Mouse (Mus musculus) intestine, embryonic 16.5 days (tissue): Measurements from ENCODE around the gene Mxra7. TPM values are rescaled to one million over a fixed set of nuclear protein-coding genes. Genes with fewer than 3 reads are reported as not detected.

Experiments
- ATAC-seq: fragments of 200-750 bp; cut with Nextera tagmentation; 2 replicates; pipeline ENCODE4 v1.8.0; 2017; ENCODE audit warnings: moderate TSS enrichment, moderate library complexity
- H3K27ac ChIP-seq: fragments of 300-500 bp; sonication (generic); 2 replicates; pipeline ENCODE4 v1.5.1; 2014; ENCODE audit warnings: mild to moderate bottlenecking, low read length
- H3K27me3 ChIP-seq: fragments of 300-500 bp; sonication (generic); replicated peaks from 2 replicates; pipeline ENCODE4 v1.6.1; 2014; ENCODE audit warnings: low read length, control low read depth, mixed read lengths; ENCODE audit not compliant: control insufficient read depth, insufficient read depth
- H3K36me3 ChIP-seq: fragments of 300-500 bp; sonication (generic); 2 replicates; pipeline ENCODE4 v1.6.1; 2014; ENCODE audit warnings: low read length, control low read depth; ENCODE audit not compliant: control insufficient read depth, insufficient read depth
- H3K4me1 ChIP-seq: fragments of 300-500 bp; sonication (generic); 2 replicates; pipeline ENCODE4 v1.6.1; 2014; ENCODE audit warnings: low read length, control low read depth, mixed read lengths; ENCODE audit not compliant: control insufficient read depth, insufficient read depth
- H3K4me2 ChIP-seq: fragments of 300-500 bp; sonication (generic); 2 replicates; pipeline ENCODE4 v1.6.1; 2014; ENCODE audit warnings: low read depth, low read length, control low read depth
- H3K4me3 ChIP-seq: fragments of 300-500 bp; sonication (generic); 2 replicates; pipeline ENCODE4 v1.5.1; 2014; ENCODE audit warnings: mild to moderate bottlenecking, low read length
- H3K9ac ChIP-seq: fragments of 300-500 bp; sonication (generic); 2 replicates; pipeline ENCODE4 v1.6.1; 2014; ENCODE audit warnings: low read depth, low read length
- H3K9me3 ChIP-seq: fragments of 300-500 bp; sonication (generic); 2 replicates; pipeline ENCODE4 v1.6.1; 2016; ENCODE audit warnings: low read length, control low read depth; ENCODE audit not compliant: control insufficient read depth
- WGBS: fragments of 180-500 bp; shearing (Covaris S2); extraction: QIAGEN DNeasy Blood & Tissue Kit; methylation state at CpG from one replicate; pipeline ENCODE4 v1.1.7; 2014; 5-methylcytosine and 5-hydroxymethylcytosine counted together
- polyA plus RNA-seq: library from polyadenylated mRNA; unstranded; fragments of >200 nt; fragmentation: Nextera tagmentation; extraction: Ambion mirVana; gene quantifications from 2 replicates; pipeline ENCODE4 v1.2.1, GENCODE M21; 2015

Gene Mxra7
- polyA plus RNA-seq, 1 experiment from 2014 or later = 20.6 TPM

DNA sequence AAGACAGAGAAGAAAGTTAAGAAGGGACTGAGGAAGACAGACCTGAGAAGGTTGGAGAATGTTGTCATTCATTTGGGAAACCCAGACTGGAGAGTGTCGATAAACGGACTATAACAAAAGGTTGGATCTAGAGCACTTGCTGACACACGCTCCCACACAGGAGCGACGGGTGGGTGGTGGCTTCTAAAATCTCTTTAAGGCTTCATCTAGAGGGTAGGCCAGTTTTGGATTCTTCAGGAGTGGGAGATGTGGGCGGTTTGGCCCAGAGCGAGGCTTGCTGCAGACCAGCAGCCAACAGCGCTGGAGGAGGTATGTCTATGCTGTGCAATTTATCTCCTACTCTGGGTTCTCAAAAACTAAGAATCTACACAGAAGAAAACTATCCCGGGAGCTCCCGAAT, 5.2 kb downstream of the Mxra7 start:
- no peaks in the 10 kb centered on the region for H3K27me3 ChIP-seq
- H3K36me3 ChIP-seq = no peaks in the 10 kb centered on the region
- H3K4me2 ChIP-seq = no peak overlapping the region
- peaks cover 61% of the 10 kb centered on the region for H3K4me1 ChIP-seq
- no peak overlapping the region for H3K27ac ChIP-seq
- H3K9me3 ChIP-seq = no peaks in the 10 kb centered on the region
- ATAC-seq = no peak
- no peak overlapping the region for H3K9ac ChIP-seq
- H3K4me3 ChIP-seq = no peak overlapping the region
- 81% methylated on average over 10 of the region's 10 CpGs for WGBS

DNA sequence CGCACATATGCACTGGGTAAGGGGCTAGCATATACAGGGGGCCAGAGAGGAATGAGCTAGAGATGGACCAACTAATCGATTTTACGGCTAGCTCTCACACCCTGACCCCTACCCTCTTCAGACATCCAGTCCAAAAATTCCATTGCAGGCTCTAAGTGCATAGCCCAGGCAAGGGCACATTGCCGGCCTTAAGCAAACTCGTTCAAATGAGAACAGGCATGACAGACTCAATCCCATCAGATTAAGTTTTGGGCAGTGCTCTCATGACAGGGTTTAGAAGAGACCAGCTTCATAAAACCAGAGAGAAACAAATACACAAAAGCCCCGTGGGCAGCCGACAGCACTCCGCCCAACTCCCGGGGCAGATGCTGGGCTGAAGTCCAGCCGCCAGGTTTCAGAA, 5.6 kb downstream of the Mxra7 start:
- no peaks in the 10 kb centered on the region for H3K36me3 ChIP-seq
- H3K9me3 ChIP-seq = no peaks in the 10 kb centered on the region
- H3K27me3 ChIP-seq = no peaks in the 10 kb centered on the region
- WGBS = 55% methylated on average over 10 of the region's 10 CpGs
- H3K4me2 ChIP-seq = no peak overlapping the region
- H3K4me1 ChIP-seq = peaks cover 61% of the 10 kb centered on the region
- no peak overlapping the region for H3K9ac ChIP-seq
- H3K27ac ChIP-seq = no peak overlapping the region
- H3K4me3 ChIP-seq = no peak overlapping the region
- ATAC-seq = no peak

GRCm38 (mm10) chr11:116821057-116821940, 6.5 kb downstream of the Mxra7 start:
- Histone ChIP-seq H3K27ac (peak overlapping the region; percentile 7; the same call in 1 of the 2 replicates), H3K9me3 (no peaks in the 10 kb centered on the region), H3K9ac (peak overlapping the region; percentile 17; the same call in 1 of the 2 replicates), H3K4me2 (no peak overlapping the region), H3K36me3 (no peaks in the 10 kb centered on the region), H3K27me3 (no peaks in the 10 kb centered on the region), H3K4me3 (no peak overlapping the region), H3K4me1 (peaks cover 59% of the 10 kb centered on the region)
- no peak for ATAC-seq
- WGBS = 60% methylated on average over 13 of the region's 13 CpGs

DNA sequence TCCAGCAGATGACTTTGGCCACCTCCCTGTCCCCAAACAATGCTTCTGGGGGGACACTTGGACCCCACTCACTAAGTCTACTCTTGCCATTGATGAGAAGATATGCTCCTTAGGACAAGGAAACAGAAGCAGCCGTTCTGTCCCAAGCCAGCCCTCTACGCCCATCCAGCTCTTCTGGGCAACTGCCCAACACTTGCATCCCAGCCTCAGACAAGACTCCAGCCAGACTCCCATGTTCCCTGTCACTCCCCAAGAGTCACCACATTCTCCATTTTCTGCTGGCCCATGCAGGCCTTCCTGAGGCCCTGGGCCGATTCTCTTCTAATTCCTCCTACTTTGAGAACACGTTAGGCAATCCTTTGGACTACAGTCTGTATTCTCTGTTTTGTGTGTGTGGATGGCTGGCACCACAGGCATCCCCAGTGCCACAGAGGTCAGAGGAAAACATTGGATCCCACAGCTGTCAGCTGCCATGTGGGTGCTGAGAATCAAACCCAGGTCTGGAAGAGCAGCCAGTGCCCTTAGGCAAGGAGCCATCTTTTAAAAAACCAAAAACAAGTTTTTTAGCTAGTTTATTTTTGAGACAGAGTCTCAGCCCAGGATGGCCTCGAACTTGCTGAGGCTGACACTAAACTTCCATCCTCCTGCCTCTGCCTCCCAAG, 7.8 kb downstream of the Mxra7 start:
- H3K9me3 ChIP-seq = no peaks in the 10 kb centered on the region
- no peak overlapping the region for H3K4me2 ChIP-seq
- H3K36me3 ChIP-seq = no peaks in the 10 kb centered on the region
- no peak for ATAC-seq
- H3K27ac ChIP-seq = peak overlapping the region; percentile 77; the same call in 1 of the 2 replicates
- no peak overlapping the region for H3K4me3 ChIP-seq
- peaks cover 56% of the 10 kb centered on the region for H3K4me1 ChIP-seq
- H3K27me3 ChIP-seq = no peaks in the 10 kb centered on the region
- WGBS = 77% methylated on average over 5 of the region's 5 CpGs
- no peak overlapping the region for H3K9ac ChIP-seq

DNA sequence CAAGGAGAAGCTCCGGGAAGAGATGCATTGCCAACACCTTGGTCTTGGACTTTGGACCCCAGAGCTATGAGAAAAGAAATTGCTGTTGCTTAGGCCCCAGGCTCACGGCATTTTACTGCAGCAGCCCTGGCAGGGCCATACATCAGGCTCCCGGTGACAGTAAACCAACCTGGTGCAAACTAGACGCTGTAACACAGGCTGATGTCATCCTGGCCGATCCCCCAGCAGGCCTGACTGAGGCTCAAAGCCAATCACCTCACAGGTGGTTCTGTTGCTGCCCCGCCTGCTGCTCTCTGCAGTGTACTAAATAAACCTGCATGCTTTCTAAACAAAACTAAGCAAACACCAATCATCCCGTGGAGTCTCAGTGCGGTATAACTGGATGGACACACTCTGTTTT, 9.1 kb downstream of the Mxra7 start:
- no peak overlapping the region for H3K4me3 ChIP-seq
- peak overlapping the region; percentile 77 for H3K27ac ChIP-seq
- peaks cover 67% of the 10 kb centered on the region for H3K4me1 ChIP-seq
- ATAC-seq = peak; percentile 87
- H3K4me2 ChIP-seq = peak overlapping the region; percentile 19; the same call in 1 of the 2 replicates
- peak overlapping the region; percentile 29 for H3K9ac ChIP-seq
- no peaks in the 10 kb centered on the region for H3K9me3 ChIP-seq
- H3K36me3 ChIP-seq = no peaks in the 10 kb centered on the region
- no peaks in the 10 kb centered on the region for H3K27me3 ChIP-seq
- 27% methylated on average over 8 of the region's 8 CpGs for WGBS

DNA sequence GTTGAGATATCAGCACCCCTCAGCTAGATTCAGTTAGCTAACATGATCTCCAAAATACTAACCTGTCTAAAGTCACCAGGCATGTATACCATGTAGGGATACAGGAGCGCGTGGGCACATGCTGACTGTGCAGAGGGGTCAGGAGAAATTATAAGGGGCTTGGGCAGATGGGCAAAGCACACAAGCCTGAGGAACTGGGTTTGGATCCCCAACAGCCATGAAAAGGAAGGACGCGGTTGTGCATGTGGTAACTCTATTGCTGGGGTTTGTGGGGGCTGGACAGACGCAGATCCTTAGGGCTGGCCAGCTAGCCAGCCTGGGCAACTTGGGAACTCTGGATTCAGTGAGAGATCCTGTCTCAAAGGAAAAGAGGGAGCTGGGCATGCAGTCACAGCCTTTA, 10.3 kb downstream of the Mxra7 start:
- no peaks in the 10 kb centered on the region for H3K9me3 ChIP-seq
- no peak overlapping the region for H3K4me2 ChIP-seq
- ATAC-seq = no peak
- no peaks in the 10 kb centered on the region for H3K36me3 ChIP-seq
- no peak overlapping the region for H3K27ac ChIP-seq
- H3K4me3 ChIP-seq = no peak overlapping the region
- H3K9ac ChIP-seq = no peak overlapping the region
- H3K27me3 ChIP-seq = no peaks in the 10 kb centered on the region
- WGBS = 94% methylated on average over 5 of the region's 5 CpGs
- peaks cover 79% of the 10 kb centered on the region for H3K4me1 ChIP-seq

DNA sequence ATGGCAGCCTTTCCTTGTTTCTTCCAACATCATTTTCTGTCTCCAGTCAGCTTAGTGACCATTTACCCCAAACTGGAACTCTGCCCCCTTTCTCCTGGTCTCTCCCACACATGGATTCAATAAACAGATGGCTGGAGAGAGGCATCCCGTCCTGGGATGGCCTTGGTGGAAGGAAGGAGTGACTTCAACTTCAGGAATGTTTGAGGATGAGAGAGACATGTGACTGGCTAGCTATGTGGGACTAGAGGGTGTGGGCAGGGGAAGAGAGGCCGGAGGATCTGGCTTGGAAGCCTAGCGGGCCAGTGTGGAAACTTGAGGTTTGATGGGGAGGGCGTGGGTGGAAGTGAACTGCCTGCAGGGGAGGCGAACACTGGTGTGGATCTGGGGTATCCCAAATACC, 11.1 kb downstream of the Mxra7 start:
- 73% methylated on average over 5 of the region's 5 CpGs for WGBS
- peaks cover 75% of the 10 kb centered on the region for H3K4me1 ChIP-seq

GRCm38 (mm10) chr11:116814884-116815415, 12.9 kb downstream of the Mxra7 start:
- Histone ChIP-seq H3K36me3 (no peaks in the 10 kb centered on the region; the same call in 1 of the 2 replicates), H3K9me3 (no peaks in the 10 kb centered on the region), H3K4me2 (no peak overlapping the region), H3K27ac (peak overlapping the region; percentile 90), H3K4me3 (no peak overlapping the region), H3K9ac (peak overlapping the region; percentile 50), H3K4me1 (peaks cover 71% of the 10 kb centered on the region), H3K27me3 (no peaks in the 10 kb centered on the region)
- 32% methylated on average over 7 of the region's 7 CpGs for WGBS
- no peak for ATAC-seq

More for the DNA sequence above, 11.1 kb downstream of the Mxra7 start:
- no peaks in the 10 kb centered on the region for H3K36me3 ChIP-seq
- H3K9me3 ChIP-seq = no peaks in the 10 kb centered on the region
- H3K4me2 ChIP-seq = no peak overlapping the region
- no peak overlapping the region for H3K4me3 ChIP-seq
- no peaks in the 10 kb centered on the region for H3K27me3 ChIP-seq
- ATAC-seq = no peak
- H3K27ac ChIP-seq = no peak overlapping the region
- no peak overlapping the region for H3K9ac ChIP-seq
